Mouse (Mus musculus): ENCODE measurements around the gene Ntn4.

The Ntn4 gene

DNA sequence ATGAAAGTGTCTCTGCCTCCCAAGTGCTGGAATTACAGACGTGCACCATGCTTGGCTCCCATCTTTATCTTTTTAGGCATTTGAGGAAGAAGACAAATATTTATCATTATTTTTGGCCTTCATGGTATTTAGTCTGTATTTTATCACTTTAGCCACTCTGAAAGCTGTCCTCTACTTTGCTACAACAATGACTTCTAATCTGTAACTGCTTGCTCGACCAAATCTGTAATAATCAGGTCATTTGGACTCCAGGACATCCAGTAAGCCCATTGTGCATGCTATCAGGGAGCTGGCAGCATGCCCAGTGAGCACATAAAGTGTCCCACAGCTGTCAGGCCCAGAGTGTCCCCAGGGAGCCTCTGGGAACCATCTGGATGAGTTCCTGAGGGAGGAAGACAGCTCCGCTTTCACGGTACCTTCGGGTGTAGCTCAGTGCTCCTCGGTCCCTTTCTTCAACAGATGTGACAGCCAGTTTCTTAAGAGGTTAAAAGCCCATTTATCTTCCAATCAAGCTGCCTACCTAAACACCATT, 95.7 kb downstream of the Ntn4 start:
- no peak for DNase-seq

DNA sequence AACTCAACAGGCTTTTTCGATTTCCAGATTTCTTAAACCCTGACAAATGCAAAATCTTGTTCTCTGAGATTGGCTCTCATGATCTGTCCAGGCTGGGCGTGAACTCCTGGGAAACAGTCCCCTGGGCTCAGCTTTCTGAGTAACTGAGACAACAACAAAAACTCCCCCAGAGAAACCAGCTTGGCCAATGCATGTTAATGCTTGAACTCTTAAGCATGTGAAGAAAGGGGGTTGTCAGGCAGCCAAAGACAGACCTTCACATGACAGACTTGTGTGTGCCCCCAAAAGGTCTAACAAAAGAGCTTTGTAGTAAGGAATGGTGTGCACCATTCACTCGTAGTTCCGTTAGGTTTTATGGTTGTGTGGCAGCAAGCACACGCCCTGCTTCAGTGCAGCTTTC, 96.6 kb downstream of the Ntn4 start:
- no peak for DNase-seq

DNA sequence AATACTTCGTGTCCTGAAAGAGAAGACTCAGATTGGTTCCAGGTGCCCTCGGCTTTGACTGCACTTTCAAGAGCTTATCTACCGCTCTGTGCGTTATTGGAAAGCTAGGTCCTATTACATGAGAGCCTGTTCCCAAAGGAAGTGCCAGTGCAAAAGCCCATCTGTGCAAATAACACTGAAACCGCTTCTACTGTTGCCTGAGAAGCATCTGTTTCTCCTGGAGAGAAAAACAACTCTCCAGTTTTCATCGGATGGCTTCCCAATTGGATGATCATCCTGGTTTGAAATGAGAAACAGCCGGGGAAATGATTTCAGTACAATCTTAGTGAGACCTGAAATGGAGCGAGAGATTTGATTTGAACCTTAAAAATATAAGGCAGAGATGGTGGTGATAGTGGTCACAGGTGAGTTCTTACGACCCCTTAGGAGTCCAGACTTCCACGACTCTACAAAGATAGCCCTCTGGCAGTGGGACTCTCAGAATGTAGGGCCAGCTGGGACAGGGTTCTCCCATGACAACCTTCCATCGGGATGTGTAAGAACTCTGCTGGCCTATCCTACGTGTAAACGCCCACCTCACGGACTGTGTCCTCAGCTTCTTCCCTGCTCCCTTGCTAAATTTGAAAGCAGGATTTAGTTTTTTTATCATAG, 101.1 kb downstream of the Ntn4 start:
- DNase-seq, result no peak

- DNase-seq, result no peak
Observed at GRCm38 (mm10) chr10:93742097-93742446, 101.6 kb downstream of the Ntn4 start.

GRCm38 (mm10) chr10:93742598-93742997, 102.1 kb downstream of the Ntn4 start:
- DNase-seq, result no peak

DNA sequence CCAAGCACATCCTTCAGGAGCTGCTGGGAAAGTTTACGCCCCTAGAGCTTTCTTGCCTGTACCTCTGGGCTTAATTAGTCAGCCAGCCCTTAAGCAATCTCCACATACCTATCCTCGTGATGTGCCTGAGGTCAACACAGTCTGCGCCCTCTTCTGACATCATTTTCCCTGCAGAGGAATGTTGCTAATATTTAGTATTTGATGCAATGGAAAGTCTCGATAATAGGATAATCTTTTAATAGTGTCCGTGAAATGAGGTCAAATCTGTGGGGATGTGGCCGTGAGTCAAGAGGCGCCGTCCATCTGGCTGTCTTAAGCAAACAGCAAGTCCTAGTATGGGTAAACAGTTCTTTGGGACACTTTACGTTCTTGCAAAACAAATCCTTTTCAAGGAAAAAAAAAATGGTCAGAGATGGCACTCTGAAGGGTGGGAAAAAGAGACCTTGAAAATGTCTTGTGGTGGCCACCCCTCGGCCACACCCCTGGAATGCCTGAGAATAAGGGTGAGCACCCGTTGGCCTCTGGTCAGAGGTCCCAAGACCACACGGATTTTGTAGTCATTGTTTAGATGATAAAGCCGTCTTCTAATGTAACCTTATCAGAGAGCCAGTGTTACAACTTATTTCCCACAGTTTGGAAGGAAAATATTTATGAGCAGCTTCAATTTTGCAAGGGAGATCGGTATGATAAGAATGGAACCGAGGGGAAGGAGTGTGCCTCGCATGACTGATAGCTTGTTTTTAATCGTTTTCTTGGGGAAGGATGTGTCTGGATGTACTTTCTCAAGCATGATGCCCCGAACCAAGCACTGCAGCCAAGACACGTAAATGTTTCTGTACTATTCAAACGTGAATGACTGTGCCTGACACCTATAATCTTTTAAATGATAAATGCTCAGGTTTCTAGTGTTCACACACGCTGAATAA, 109.0 kb downstream of the Ntn4 start:
- no peak for DNase-seq

GRCm38 (mm10) chr10:93751302-93751701, 110.8 kb downstream of the Ntn4 start:
- no peak for DNase-seq

DNA sequence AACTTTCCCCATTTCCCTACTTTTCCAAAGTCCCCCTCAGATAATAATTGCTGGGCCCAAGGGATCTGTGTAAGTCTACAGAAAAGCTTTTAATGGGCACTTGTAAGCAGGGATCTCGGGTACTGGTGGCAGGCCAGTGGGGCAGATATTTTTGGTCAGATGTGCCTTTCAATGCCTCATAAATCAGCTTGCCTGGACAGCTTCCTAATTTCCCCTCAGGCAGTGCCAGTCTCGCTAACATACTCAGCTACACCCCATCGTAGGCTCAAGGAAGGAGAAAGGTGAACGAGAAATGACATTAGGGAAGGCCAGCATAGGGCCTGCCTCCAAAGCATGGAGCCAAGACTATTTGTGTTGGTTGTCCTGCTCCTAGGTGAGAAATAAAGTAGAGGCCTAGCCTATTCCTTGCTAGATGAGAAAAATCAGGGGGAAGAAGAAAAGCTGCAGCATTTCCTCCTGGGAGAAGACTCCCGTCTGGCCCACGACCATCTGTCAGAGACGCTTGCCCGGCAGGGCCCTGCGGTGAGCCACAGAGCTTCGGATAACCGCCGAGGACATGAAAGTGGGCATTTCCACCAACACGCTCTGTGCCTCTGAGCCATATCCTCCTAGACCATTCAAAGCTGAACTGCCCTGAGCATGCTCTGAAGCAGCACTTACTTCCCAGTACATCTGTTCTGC, 113.4 kb downstream of the Ntn4 start:
- DNase-seq, result no peak

- DNase-seq, result no peak
Observed at GRCm38 (mm10) chr10:93756211-93756610, 115.7 kb downstream of the Ntn4 start.

GRCm38 (mm10) chr10:93759644-93760043, 119.2 kb downstream of the Ntn4 start:
- peak; percentile 61 for DNase-seq

- peak; percentile 33 for DNase-seq
Observed at GRCm38 (mm10) chr10:93760429-93760828, 119.9 kb downstream of the Ntn4 start.

GRCm38 (mm10) chr10:93763074-93763473, 122.6 kb downstream of the Ntn4 start:
- no peak for DNase-seq

GRCm38 (mm10) chr10:93766221-93766620, 125.7 kb downstream of the Ntn4 start:
- DNase-seq, result no peak

- no peak for DNase-seq
Observed at GRCm38 (mm10) chr10:93767245-93767644, 126.8 kb downstream of the Ntn4 start.

DNA sequence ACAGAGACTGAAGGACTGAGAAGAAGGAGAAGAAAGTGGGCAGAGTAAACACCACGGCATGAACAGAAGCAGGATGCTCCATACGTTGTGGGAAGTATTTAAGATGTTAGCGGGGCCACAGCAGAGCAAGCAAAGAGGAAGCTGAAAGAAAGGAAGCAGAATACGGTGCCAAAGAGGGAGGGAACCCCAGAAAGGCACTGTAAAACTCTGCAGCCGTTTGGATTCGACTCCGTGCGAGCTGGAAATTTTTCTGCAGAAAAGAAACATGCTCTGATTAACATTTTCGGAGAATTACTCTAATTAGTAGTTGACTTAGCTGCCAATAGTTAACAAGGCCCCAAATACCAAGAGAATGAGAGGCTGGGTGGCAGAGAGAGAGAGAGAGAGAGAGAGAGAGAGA, 127.7 kb downstream of the Ntn4 start:
- no peak for DNase-seq

DNA sequence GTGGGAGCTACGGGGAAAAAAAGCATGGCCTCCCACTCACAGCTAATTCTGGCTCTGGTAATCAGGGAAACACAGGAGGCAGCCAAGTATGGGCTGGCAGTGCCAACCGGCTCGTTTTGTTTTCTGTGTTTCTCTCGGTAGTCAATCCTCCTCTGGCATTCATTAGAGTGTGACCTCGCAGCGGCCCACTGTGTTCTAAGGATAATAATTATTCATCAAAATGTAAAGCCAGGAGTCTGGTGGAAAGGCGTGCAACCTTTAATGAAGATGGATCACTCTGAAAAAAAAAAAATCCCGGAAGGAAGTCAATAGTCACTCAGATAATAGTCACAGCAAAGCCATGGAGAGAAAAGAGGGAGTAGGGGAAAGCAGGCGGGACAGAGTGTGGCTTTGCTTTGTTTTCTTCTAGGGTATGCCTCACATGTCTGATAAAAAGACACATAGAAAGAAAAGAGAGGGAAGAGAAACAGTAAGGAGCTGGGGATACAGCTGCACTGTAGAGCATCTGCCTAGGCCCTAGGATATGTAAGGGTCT, 131.5 kb downstream of the Ntn4 start:
- DNase-seq, result peak; percentile 54

- DNase-seq, result no peak
Observed at GRCm38 (mm10) chr10:93772492-93772891, 132.0 kb downstream of the Ntn4 start.

DNA sequence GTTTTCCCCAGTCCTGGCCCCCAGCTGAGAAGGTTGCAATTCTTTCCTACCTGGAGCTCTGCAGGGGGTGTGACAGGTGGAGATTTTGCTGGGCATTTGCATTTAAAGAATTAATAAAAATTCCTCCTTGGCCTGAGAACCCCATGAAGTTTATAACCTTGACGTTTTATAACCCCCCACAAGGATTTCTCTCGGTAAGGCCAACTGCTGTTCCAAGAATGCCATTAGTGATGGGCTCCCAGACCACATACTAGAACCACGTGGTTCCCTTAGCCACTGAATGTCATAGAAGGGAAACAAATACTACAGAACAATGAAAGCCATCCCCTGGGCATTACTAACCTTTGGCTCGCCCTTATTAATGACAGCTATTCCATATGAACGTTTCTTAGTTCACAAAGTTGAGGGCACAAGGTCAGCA, 136.3 kb downstream of the Ntn4 start:
- no peak for DNase-seq

DNA sequence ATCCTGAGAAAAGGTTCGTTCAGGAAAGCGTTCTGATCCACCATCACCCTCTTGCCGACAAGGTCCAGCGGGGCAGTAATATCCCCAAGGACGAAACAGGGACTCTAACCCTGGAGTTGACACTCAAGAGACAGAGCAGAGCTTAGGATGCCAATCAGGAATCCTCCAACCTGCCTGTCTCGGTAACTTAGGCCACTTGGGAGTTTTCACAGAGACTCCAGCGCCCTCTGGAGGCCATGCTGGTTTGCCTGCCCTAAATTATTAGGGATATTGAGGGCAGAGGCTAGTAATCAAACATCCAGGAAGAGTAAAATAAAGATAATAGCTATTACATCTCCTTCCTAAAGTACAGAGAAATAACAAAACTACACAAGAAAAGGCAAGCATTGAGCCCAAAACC, 136.9 kb downstream of the Ntn4 start:
- no peak for DNase-seq

DNA sequence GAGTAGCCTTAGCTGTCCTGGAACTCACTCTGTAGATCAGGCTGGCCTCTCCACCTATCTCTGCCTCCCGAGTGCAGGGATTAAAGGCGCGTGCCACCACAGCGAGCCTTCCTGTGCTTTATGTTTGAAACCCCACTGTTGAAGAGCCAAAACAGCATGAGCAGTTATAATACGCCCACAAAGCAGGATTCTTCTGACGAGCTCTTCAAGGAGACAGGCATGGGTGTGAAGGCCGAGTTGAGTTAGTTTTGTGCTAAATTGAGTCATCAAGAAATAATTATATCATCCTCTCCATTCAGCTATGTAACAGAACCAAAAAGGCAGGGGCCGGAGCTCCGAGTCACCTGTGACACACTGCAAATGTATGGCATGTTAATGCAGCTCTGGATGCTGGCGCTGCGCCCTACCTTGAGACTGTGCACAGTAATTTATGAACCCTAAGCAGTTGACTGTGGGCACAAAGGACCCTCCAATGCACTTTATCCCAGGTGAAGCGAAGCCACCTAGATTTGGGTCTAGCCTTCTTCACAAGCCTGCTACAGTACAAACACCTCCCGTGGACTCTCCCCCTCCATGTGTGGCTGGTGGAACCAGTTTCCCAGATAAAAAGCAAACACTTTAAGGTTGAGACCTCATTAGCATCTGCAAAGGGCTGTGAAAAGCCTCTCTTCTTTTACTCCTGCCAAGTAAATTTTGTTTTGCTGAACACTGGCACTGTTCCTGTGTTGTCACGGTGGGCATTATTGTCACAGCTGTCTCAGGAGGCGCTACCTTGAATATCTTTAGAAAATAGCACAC, 142.9 kb downstream of the Ntn4 start:
- no peak for DNase-seq

All from right cerebral cortex, postnatal 25 days (tissue).